ENCODE assay signal across 8 mouse cellular contexts in genomic region chr9:37655961-37656360, GRCm38 (mm10). TPM values are rescaled to one million over a fixed set of nuclear protein-coding genes. Genes with fewer than 3 reads are reported as not detected.
DNase-seq lines count a peak whose midpoint lies in the region; ATAC-seq and TF ChIP-seq lines count a peak whose summit lies in the region.

No protein-coding gene starts in this region.

- ATAC-seq in heart, embryonic 13.5 days (ENCODE audit: extremely low read depth, insufficient number of reproducible peaks, low FRiP score, low TSS enrichment) = no peak
- 0 out of 2 replicates have a peak, but pooled peaks have one; percentile 7 for ATAC-seq in hindbrain, embryonic 11.5 days (ENCODE audit: low FRiP score)
- no peak for ATAC-seq in cerebellum, adult (ENCODE audit: insufficient number of reproducible peaks, low FRiP score, low TSS enrichment)

- peak overlapping the region; percentile 91 for H3K4me2 ChIP-seq in heart, embryonic 13.5 days
- H3K4me2 ChIP-seq in hindbrain, embryonic 11.5 days (replicated peaks; ENCODE audit: low read depth, low read length) = peak overlapping the region; percentile 68

- 40% methylated on average over 8 of the region's 8 CpGs for WGBS in heart, embryonic 13.5 days
- 73% methylated on average over 8 of the region's 8 CpGs for WGBS in hindbrain, embryonic 11.5 days
- 69% methylated on average over 8 of the region's 8 CpGs for WGBS in midbrain, embryonic 10.5 days

- TF ChIP-seq CTCF in MEL (IDR thresholded peaks at IDR 0.05 in 2 of 3, conservative IDR thresholded peaks at IDR 0.05 in 1 of 3; ENCODE audit: control insufficient read depth in 1 of 3, insufficient read depth in 1 of 3, low read depth in 2 of 3, low read length in 3 of 3, poor library complexity in 1 of 3, severe bottlenecking in 1 of 3) = no peak

- DNase-seq in heart, adult 8-10 months (ENCODE audit: low spot score) = no peak
- DNase-seq in MEL (ENCODE audit: low read depth, low spot score) = peak; percentile 67
- no peak for DNase-seq in hindbrain, embryonic 11.5 days (ENCODE audit: low spot score)
- no peak for DNase-seq in midbrain, embryonic 10.5 days (ENCODE audit: low spot score)
- DNase-seq in left cerebral cortex, postnatal 14 days (ENCODE audit: low spot score in 2 of 2) = no peak
- DNase-seq in left cerebral cortex, postnatal 10 days (ENCODE audit: extremely low spot score in 1 of 2, low spot score in 2 of 2) = no peak

- no peaks in the 10 kb centered on the region for H3K9me3 ChIP-seq in heart, embryonic 13.5 days
- no peaks in the 10 kb centered on the region for H3K9me3 ChIP-seq in MEL (replicated peaks; ENCODE audit: insufficient read depth, low read length)
- H3K9me3 ChIP-seq in hindbrain, embryonic 11.5 days (ENCODE audit: control insufficient read depth, low read length) = no peaks in the 10 kb centered on the region
- no peaks in the 10 kb centered on the region for H3K9me3 ChIP-seq in midbrain, embryonic 10.5 days (replicated peaks)

- TF ChIP-seq RAD21 in MEL (IDR thresholded peaks at IDR 0.05; ENCODE audit: low read depth, low read length) = no peak

- no peaks in the 10 kb centered on the region for H3K27me3 ChIP-seq in heart, embryonic 13.5 days (replicated peaks)
- no peaks in the 10 kb centered on the region for H3K27me3 ChIP-seq in MEL (ENCODE audit: control insufficient read depth in 1 of 2, insufficient read depth in 2 of 2, low read length in 2 of 2)
- H3K27me3 ChIP-seq in hindbrain, embryonic 11.5 days (ENCODE audit: control insufficient read depth, insufficient read depth, low read length) = no peaks in the 10 kb centered on the region
- no peaks in the 10 kb centered on the region for H3K27me3 ChIP-seq in midbrain, embryonic 10.5 days (ENCODE audit: low read depth, poor library complexity, severe bottlenecking)

- H3K4me1 ChIP-seq in heart, embryonic 13.5 days = peaks cover 24% of the 10 kb centered on the region
- peaks cover 4 to 19% of the 10 kb centered on the region in 2 experiments for H3K4me1 ChIP-seq in MEL (ENCODE audit: control insufficient read depth in 1 of 2, insufficient read depth in 2 of 2, low read length in 2 of 2)
- no peaks in the 10 kb centered on the region for H3K4me1 ChIP-seq in hindbrain, embryonic 11.5 days (replicated peaks; ENCODE audit: control insufficient read depth, insufficient read depth, low read length)
- H3K4me1 ChIP-seq in midbrain, embryonic 10.5 days = peaks cover 20% of the 10 kb centered on the region

- peaks cover 36% of the 10 kb centered on the region for H3K36me3 ChIP-seq in heart, embryonic 13.5 days
- H3K36me3 ChIP-seq in MEL (ENCODE audit: control insufficient read depth in 1 of 2, insufficient read depth in 2 of 2, low read length in 2 of 2) = peaks cover 20 to 22% of the 10 kb centered on the region in 2 experiments
- H3K36me3 ChIP-seq in hindbrain, embryonic 11.5 days (ENCODE audit: control insufficient read depth, insufficient read depth, low read length) = peaks cover 13% of the 10 kb centered on the region; the same call in 1 of the 2 replicates
- peaks cover 41% of the 10 kb centered on the region for H3K36me3 ChIP-seq in midbrain, embryonic 10.5 days

- intact Hi-C loops in left cerebral cortex, postnatal 14 days (cut with DNase I) = no loop called here
- intact Hi-C loops in left cerebral cortex, postnatal 10 days (cut with DNase I) = no loop called here

- H3K4me3 ChIP-seq in heart, embryonic 13.5 days = peak overlapping the region; percentile 86
- H3K4me3 ChIP-seq in MEL (ENCODE audit: control insufficient read depth in 1 of 2, insufficient read depth in 1 of 2, low read depth in 2 of 2, low read length in 2 of 2) = peak overlapping the region; percentile 67 to 89
- H3K4me3 ChIP-seq in hindbrain, embryonic 11.5 days (ENCODE audit: low read depth, low read length) = peak overlapping the region; percentile 75
- H3K4me3 ChIP-seq in midbrain, embryonic 10.5 days = peak overlapping the region; percentile 85

- H3K9ac ChIP-seq in heart, embryonic 13.5 days = peak overlapping the region; percentile 90
- H3K9ac ChIP-seq in MEL (ENCODE audit: control insufficient read depth, low read depth, low read length, poor library complexity, severe bottlenecking) = peak overlapping the region; percentile 90
- no peak overlapping the region; the same call in 1 of the 2 replicates for H3K9ac ChIP-seq in hindbrain, embryonic 11.5 days (ENCODE audit: low read depth, low read length)

- H3K79me2 ChIP-seq in MEL (ENCODE audit: control insufficient read depth, insufficient read depth, low read length, poor library complexity) = peaks cover 17% of the 10 kb centered on the region

- no peak overlapping the region for H3K27ac ChIP-seq in heart, embryonic 13.5 days (replicated peaks)
- peak overlapping the region; percentile 38; the same call in 1 of the 2 replicates for H3K27ac ChIP-seq in MEL (ENCODE audit: control insufficient read depth, low read depth, low read length)
- no peak overlapping the region for H3K27ac ChIP-seq in hindbrain, embryonic 11.5 days (ENCODE audit: low read depth, low read length)
- H3K27ac ChIP-seq in midbrain, embryonic 10.5 days (replicated peaks) = no peak overlapping the region

- TF ChIP-seq POLR2A in MEL (IDR thresholded peaks at IDR 0.05; ENCODE audit: control insufficient read depth in 1 of 2, insufficient read depth in 1 of 2, low read depth in 1 of 2, low read length in 2 of 2, poor library complexity in 1 of 2) = no peak

- TF ChIP-seq EP300 in MEL (IDR thresholded peaks at IDR 0.05; ENCODE audit: low read depth in 1 of 2, low read length in 2 of 2) = no peak

TF ChIP-seq in MEL, 35 proteins besides CTCF, POLR2A, EP300 and RAD21:
- TF ChIP-seq ZKSCAN1 (IDR thresholded peaks at IDR 0.05; ENCODE audit: low read depth, low read length) = no peak
- TF ChIP-seq JUND (IDR thresholded peaks at IDR 0.05; ENCODE audit: low read depth, low read length) = no peak
- no peak for TF ChIP-seq GATA1 (IDR thresholded peaks at IDR 0.05; ENCODE audit: low read depth, low read length)
- no peak for TF ChIP-seq TAL1 (IDR thresholded peaks at IDR 0.05; ENCODE audit: low read length)
- TF ChIP-seq SIN3A (IDR thresholded peaks at IDR 0.05; ENCODE audit: low read length) = peak; percentile 50
- no peak for TF ChIP-seq HCFC1 (IDR thresholded peaks at IDR 0.05; ENCODE audit: low read depth, low read length)
- TF ChIP-seq MAX (IDR thresholded peaks at IDR 0.05; ENCODE audit: low read length) = 0 out of 2 replicates have a peak, but pooled peaks have one; percentile 40
- TF ChIP-seq NELFE (IDR thresholded peaks at IDR 0.05; ENCODE audit: low read depth, low read length) = no peak
- TF ChIP-seq MAZ (IDR thresholded peaks at IDR 0.05; ENCODE audit: low read depth, low read length) = no peak
- TF ChIP-seq TBP (IDR thresholded peaks at IDR 0.05; ENCODE audit: low read depth, low read length) = no peak
- TF ChIP-seq NRF1 (IDR thresholded peaks at IDR 0.05; ENCODE audit: insufficient read depth, low read depth, low read length, poor library complexity, severe bottlenecking) = no peak
- no peak for TF ChIP-seq MAFK (IDR thresholded peaks at IDR 0.05; ENCODE audit: borderline replicate concordance, low read depth, low read length)
- TF ChIP-seq USF1 (IDR thresholded peaks at IDR 0.05; ENCODE audit: low read depth, low read length) = peak; percentile 79
- no peak for TF ChIP-seq GABPA (IDR thresholded peaks at IDR 0.05; ENCODE audit: low read depth, low read length)
- no peak for TF ChIP-seq MYC (IDR thresholded peaks at IDR 0.05; ENCODE audit: low read depth, low read length)
- TF ChIP-seq ZMIZ1 (IDR thresholded peaks at IDR 0.05; ENCODE audit: low read depth, low read length) = no peak
TF ChIP-seq in MEL: peak in this region for 3.

RNA-seq across cellular contexts. Expression of gene Tbrg1, which starts 1.2 kb away (rescaled TPM):
- 126 and 129 TPM in 2 replicates for polyA plus RNA-seq in heart, embryonic 13.5 days (2015; fragmentation: Nextera tagmentation; extraction: Ambion mirVana)
- total RNA-seq in heart, adult 8-10 months (2022) = 10 to 100 TPM; 29.8 to 35.8 (median 34.0) TPM
- 140 and 159 TPM in 2 replicates for total RNA-seq in MEL (2012; rRNA removed)
- 100 to 1,000 TPM in 1 of 2 experiments, not detected in 1; 127 TPM for polyA plus RNA-seq in MEL (2012; ENCODE audit: insufficient read depth in 1 of 2, insufficient read length in 2 of 2, low read depth in 1 of 2, low replicate concordance in 2 of 2, missing spikeins in 1 of 2)
- polyA plus RNA-seq in hindbrain, embryonic 11.5 days (2014; fragmentation: Nextera tagmentation; extraction: Ambion mirVana) = 142 and 151 TPM in 2 replicates
- 133 and 142 TPM in 2 replicates for polyA plus RNA-seq in midbrain, embryonic 10.5 days (2016; fragmentation: Nextera tagmentation; extraction: Ambion mirVana)
- total RNA-seq in left cerebral cortex, postnatal 14 days (2021) = 10 to 100 TPM; 52.8 to 59.8 TPM
- 10 to 100 TPM; 54.1 to 58.3 TPM for total RNA-seq in left cerebral cortex, postnatal 10 days (2021)

RNA-seq across cellular contexts. Expression of gene Panx3, which starts 13.1 kb away (rescaled TPM):
- 0.05 TPM in 1 of 2 replicates, not detected in the other for polyA plus RNA-seq in heart, embryonic 13.5 days (2015; fragmentation: Nextera tagmentation; extraction: Ambion mirVana)
- not detected for total RNA-seq in heart, adult 8-10 months (2022)
- total RNA-seq in MEL (2012; rRNA removed) = 0.33 and 0.42 TPM in 2 replicates
- under 1 TPM in 1 of 2 experiments, not detected in 1; 0.17 TPM for polyA plus RNA-seq in MEL (2012; ENCODE audit: insufficient read depth in 1 of 2, insufficient read length in 2 of 2, low read depth in 1 of 2, low replicate concordance in 2 of 2, missing spikeins in 1 of 2)
- polyA plus RNA-seq in hindbrain, embryonic 11.5 days (2014; fragmentation: Nextera tagmentation; extraction: Ambion mirVana) = 0.07 and 0.28 TPM in 2 replicates
- 0.17 and 0.22 TPM in 2 replicates for polyA plus RNA-seq in midbrain, embryonic 10.5 days (2016; fragmentation: Nextera tagmentation; extraction: Ambion mirVana)
- total RNA-seq in left cerebral cortex, postnatal 14 days (2021) = not detected
- total RNA-seq in left cerebral cortex, postnatal 10 days (2021) = not detected

RNA-seq across cellular contexts. Expression of gene Spa17, which starts 42.4 kb away (rescaled TPM):
- 4.3 and 8.2 TPM in 2 replicates for polyA plus RNA-seq in heart, embryonic 13.5 days (2015; fragmentation: Nextera tagmentation; extraction: Ambion mirVana)
- 1 to 10 TPM; 2.7 to 3.6 (median 2.9) TPM for total RNA-seq in heart, adult 8-10 months (2022)
- 0.46 and 1.2 TPM in 2 replicates for total RNA-seq in MEL (2012; rRNA removed)
- polyA plus RNA-seq in MEL (2012; ENCODE audit: insufficient read depth in 1 of 2, insufficient read length in 2 of 2, low read depth in 1 of 2, low replicate concordance in 2 of 2, missing spikeins in 1 of 2) = 1 to 10 TPM in 1 of 2 experiments, not detected in 1; 2.6 TPM
- 19.8 and 22.2 TPM in 2 replicates for polyA plus RNA-seq in hindbrain, embryonic 11.5 days (2014; fragmentation: Nextera tagmentation; extraction: Ambion mirVana)
- 13.5 and 13.9 TPM in 2 replicates for polyA plus RNA-seq in midbrain, embryonic 10.5 days (2016; fragmentation: Nextera tagmentation; extraction: Ambion mirVana)
- total RNA-seq in left cerebral cortex, postnatal 14 days (2021) = 1 to 10 TPM; 1.3 TPM
- 1 to 10 TPM; 1.9 to 2.2 TPM for total RNA-seq in left cerebral cortex, postnatal 10 days (2021)
